Mouse (Mus musculus) T-helper 17 cell (primary cell): ENCODE measurements around the gene Gm3952.

Experiments used
- in situ Hi-C, 2 experiments: fragments of 300-600 bp; cut with MboI, MseI; formaldehyde crosslinking; loops; 1 replicate in 1 of 2; 2 replicates in 1 of 2; pipeline ENCODE4 v1.15.1; 2025; ENCODE audit warnings: high pct_unique_total_duplicates in 2 of 2

Gm3952 gene

GRCm38 (mm10) chr8:128798594-128798993, at the start of gene Gm3952:
Gene Gm3952 (minus strand): TSS chr8:128798694.
- in situ Hi-C loops: no loop called here

- in situ Hi-C loops: no loop called here
Observed at GRCm38 (mm10) chr8:128843749-128844148, 45.3 kb upstream of the Gm3952 start.

- in situ Hi-C loops: no loop called here
Observed at GRCm38 (mm10) chr8:128812521-128812920, 14.0 kb upstream of the Gm3952 start.

- in situ Hi-C loops: no loop called here
Observed at GRCm38 (mm10) chr8:128735692-128736091, 62.8 kb downstream of the Gm3952 start.

GRCm38 (mm10) chr8:128734118-128734517, 64.4 kb downstream of the Gm3952 start:
- in situ Hi-C loops: no loop called here

- in situ Hi-C loops: no loop called here
Observed at GRCm38 (mm10) chr8:128732254-128732653, 66.2 kb downstream of the Gm3952 start.

GRCm38 (mm10) chr8:128727213-128727612, 71.3 kb downstream of the Gm3952 start:
- in situ Hi-C loops: no loop called here

GRCm38 (mm10) chr8:128724819-128725218, 73.7 kb downstream of the Gm3952 start:
- in situ Hi-C loops: no loop called here

GRCm38 (mm10) chr8:128716184-128716583, 82.3 kb downstream of the Gm3952 start:
- in situ Hi-C loops: no loop called here

- in situ Hi-C loops: no loop called here
Observed at GRCm38 (mm10) chr8:128709261-128709660, 89.2 kb downstream of the Gm3952 start.

- in situ Hi-C loops: loop anchor here in 1 of 2 experiments (5.0 kb wide), 1 partner anchor 193 kb away; no protein-coding TSS in a partner anchor
Observed at GRCm38 (mm10) chr8:128704836-128705235, 93.7 kb downstream of the Gm3952 start.

- in situ Hi-C loops: loop anchor here in 1 of 2 experiments (5.0 kb wide), 1 partner anchor 192 kb away; no protein-coding TSS in a partner anchor
Observed at GRCm38 (mm10) chr8:128704376-128704775, 94.1 kb downstream of the Gm3952 start.

GRCm38 (mm10) chr8:128697945-128698344, 100.5 kb downstream of the Gm3952 start:
- in situ Hi-C loops: loop anchor here in 1 of 2 experiments (5.0 kb wide), 1 partner anchor 41 kb away; no protein-coding TSS in a partner anchor

GRCm38 (mm10) chr8:128696701-128697397, 101.6 kb downstream of the Gm3952 start:
- in situ Hi-C loops: loop anchor here in 1 of 2 experiments (5.0 kb wide), 1 partner anchor 40 kb away; no protein-coding TSS in a partner anchor
